Mouse (Mus musculus) olfactory bulb, adult 2 months (tissue): ENCODE data around the gene Caskin1.

Experiments
- CTCF ChIP-seq: fragments of 200-500 bp; IDR thresholded peaks from 2 replicates; pipeline ENCODE4 v1.5.1; 2012; ENCODE audit warnings: low read depth, mild to moderate bottlenecking, low read length, moderate library complexity; ENCODE audit not compliant: insufficient read depth
- POLR2A ChIP-seq: fragments of 200-500 bp; IDR thresholded peaks from 2 replicates; pipeline ENCODE4 v1.6.1; 2012; ENCODE audit warnings: mild to moderate bottlenecking, low read depth, low read length, moderate library complexity; ENCODE audit not compliant: insufficient read depth

DNA sequence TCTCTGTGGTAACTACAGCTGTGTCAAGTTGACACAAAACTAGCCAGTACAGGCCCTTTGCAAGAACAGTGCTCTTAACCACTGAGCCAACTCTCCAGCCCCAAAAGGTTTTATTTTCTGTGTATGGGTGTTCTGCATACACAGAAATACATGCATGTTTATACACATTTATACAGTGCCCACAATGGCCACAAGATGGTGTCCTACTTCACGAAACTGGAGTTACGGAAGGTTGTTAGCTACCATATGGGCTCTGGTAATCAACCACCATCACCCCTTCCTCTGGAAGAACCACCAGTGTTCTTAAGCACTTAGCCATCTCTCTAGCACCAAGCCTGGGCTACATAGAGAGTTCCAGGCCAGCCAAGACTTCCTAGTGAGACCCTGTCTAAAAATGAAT is 26.8 kb upstream of the Caskin1 start:
- TF ChIP-seq CTCF (no peak), POLR2A (no peak)
